Mouse (Mus musculus) heart, embryonic 13.5 days (tissue): ENCODE data around the gene Ankrd23. TPM values are rescaled to one million over a fixed set of nuclear protein-coding genes. Genes with fewer than 3 reads are reported as not detected.

ENCODE experiments used
- ATAC-seq: fragments of 200-750 bp; cut with Nextera tagmentation; 2 replicates; pipeline ENCODE4 v1.8.0; 2017; ENCODE audit warnings: moderate TSS enrichment; ENCODE audit not compliant: insufficient number of reproducible peaks, low FRiP score, low TSS enrichment; ENCODE audit errors: extremely low read depth
- H3K27ac ChIP-seq: fragments of 300-500 bp; sonication (generic); replicated peaks from 2 replicates; pipeline ENCODE4 v1.5.1; 2015; ENCODE audit warnings: moderate library complexity, mild to moderate bottlenecking, inconsistent platforms
- H3K27me3 ChIP-seq: fragments of 300-500 bp; sonication (generic); replicated peaks from 2 replicates; pipeline ENCODE4 v1.6.1; 2015; ENCODE audit warnings: mild to moderate bottlenecking, inconsistent platforms
- H3K36me3 ChIP-seq: fragments of 300-500 bp; sonication (generic); 2 replicates; pipeline ENCODE4 v1.6.1; 2015; ENCODE audit warnings: mild to moderate bottlenecking, inconsistent platforms
- H3K4me1 ChIP-seq: fragments of 300-500 bp; sonication (generic); 2 replicates; pipeline ENCODE4 v1.6.1; 2015; ENCODE audit warnings: inconsistent platforms
- H3K4me2 ChIP-seq: fragments of 300-500 bp; sonication (generic); 2 replicates; pipeline ENCODE4 v1.6.1; 2015; ENCODE audit warnings: inconsistent platforms, mild to moderate bottlenecking, moderate library complexity
- H3K4me3 ChIP-seq: fragments of 300-500 bp; sonication (generic); 2 replicates; pipeline ENCODE4 v1.5.1; 2015; ENCODE audit warnings: moderate library complexity, mild to moderate bottlenecking, inconsistent platforms
- H3K9ac ChIP-seq: fragments of 300-500 bp; sonication (generic); 2 replicates; pipeline ENCODE4 v1.6.1; 2015; ENCODE audit warnings: inconsistent platforms, mild to moderate bottlenecking, moderate library complexity
- H3K9me3 ChIP-seq: fragments of 300-500 bp; sonication (generic); 2 replicates; pipeline ENCODE4 v1.6.1; 2016; ENCODE audit warnings: inconsistent platforms
- WGBS: fragments of 180-500 bp; shearing (Covaris S2); methylation state at CpG from one replicate; pipeline ENCODE4 v1.1.7; 2015; ENCODE audit warnings: mixed read lengths; 5-methylcytosine and 5-hydroxymethylcytosine counted together
- polyA plus RNA-seq: library from polyadenylated mRNA; unstranded; fragments of >200 nt; fragmentation: Nextera tagmentation; extraction: Ambion mirVana; gene quantifications from 2 replicates; pipeline ENCODE4 v1.2.1, GENCODE M21; 2015

The Ankrd23 gene
- polyA plus RNA-seq, 1 experiment from 2014 or later = 17.7 TPM

DNA sequence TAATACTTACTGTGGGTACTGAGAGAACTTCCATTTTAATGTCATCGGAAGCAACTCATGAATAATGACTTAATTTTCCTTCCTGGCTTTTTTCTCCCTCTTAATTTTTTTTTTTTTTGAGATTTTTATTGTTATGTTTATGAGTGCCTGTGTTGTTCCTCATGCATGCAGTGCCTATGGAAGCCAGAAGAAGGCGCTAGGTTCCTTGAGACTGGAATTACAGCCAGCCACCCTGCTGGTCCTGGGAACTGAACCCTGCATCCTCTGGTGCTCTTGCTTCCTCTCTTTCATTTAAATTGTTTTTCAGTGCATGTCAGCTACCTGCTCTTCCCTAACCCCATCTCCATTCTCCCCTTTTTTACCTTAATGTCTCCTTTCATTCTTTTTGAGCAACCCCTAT is 23.0 kb downstream of the Ankrd23 start:
- H3K4me3 ChIP-seq = peak overlapping the region; percentile 72
- no peak for ATAC-seq
- H3K36me3 ChIP-seq = peaks cover 32% of the 10 kb centered on the region
- H3K4me1 ChIP-seq = peaks cover 50% of the 10 kb centered on the region
- H3K9ac ChIP-seq = peak overlapping the region; percentile 87
- WGBS = 62% methylated on average over 2 of the region's 2 CpGs
- H3K27me3 ChIP-seq = no peaks in the 10 kb centered on the region
- no peak overlapping the region for H3K27ac ChIP-seq
- H3K4me2 ChIP-seq = peak overlapping the region; percentile 96
- peaks cover 3% of the 10 kb centered on the region; the same call in 1 of the 2 replicates for H3K9me3 ChIP-seq

DNA sequence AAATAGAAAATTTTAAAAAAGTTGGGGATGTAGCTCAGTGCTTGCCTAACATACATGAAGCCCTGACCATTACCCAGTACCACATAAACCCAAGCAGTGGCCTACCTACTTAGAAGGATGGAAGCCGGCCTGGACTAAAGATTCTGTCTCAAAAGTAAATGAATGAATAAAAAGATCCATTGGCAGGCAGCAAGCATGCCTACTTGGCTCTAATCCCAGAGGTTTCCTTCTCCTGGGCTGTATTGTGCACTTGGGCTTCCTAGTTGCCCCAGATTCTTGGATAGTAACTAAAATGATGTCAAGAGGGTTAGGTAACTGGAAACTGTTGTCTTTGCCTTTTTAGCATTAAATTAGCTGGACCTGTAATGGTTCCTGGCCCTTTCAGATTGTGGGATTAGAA is 23.4 kb downstream of the Ankrd23 start:
- Histone ChIP-seq H3K4me3 (peak overlapping the region; percentile 72), H3K36me3 (peaks cover 28% of the 10 kb centered on the region), H3K4me1 (peaks cover 46% of the 10 kb centered on the region), H3K27ac (no peak overlapping the region), H3K9ac (peak overlapping the region; percentile 87), H3K4me2 (peak overlapping the region; percentile 96), H3K27me3 (no peaks in the 10 kb centered on the region), H3K9me3 (peaks cover 3% of the 10 kb centered on the region; the same call in 1 of the 2 replicates)
- no peak for ATAC-seq
- WGBS = 9% methylated on average over 1 of the region's 1 CpGs

DNA sequence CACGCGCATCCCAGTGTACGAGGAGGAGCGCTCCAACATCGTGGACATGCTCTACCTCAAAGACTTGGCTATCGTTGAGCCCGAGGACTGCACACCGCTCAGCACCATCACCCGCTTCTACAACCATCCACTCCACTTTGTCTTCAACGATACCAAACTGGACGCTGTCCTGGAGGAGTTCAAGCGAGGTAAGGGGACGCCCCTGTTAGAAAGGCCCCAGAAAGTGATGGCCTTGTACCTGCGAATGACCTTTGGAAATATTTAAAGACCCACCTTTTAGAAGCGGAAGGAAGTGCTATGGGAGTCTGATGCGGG is 23.8 kb downstream of the Ankrd23 start:
- Histone ChIP-seq H3K4me1 (peaks cover 42% of the 10 kb centered on the region), H3K27me3 (no peaks in the 10 kb centered on the region), H3K36me3 (peaks cover 24% of the 10 kb centered on the region), H3K4me2 (peak overlapping the region; percentile 96), H3K9me3 (peaks cover 3% of the 10 kb centered on the region; the same call in 1 of the 2 replicates), H3K4me3 (peak overlapping the region; percentile 72), H3K27ac (peak overlapping the region; percentile 95), H3K9ac (peak overlapping the region; percentile 87)
- 1% methylated on average over 16 of the region's 16 CpGs for WGBS
- no peak for ATAC-seq

- Histone ChIP-seq H3K9ac (peak overlapping the region; percentile 87), H3K36me3 (peaks cover 29% of the 10 kb centered on the region), H3K27me3 (no peaks in the 10 kb centered on the region), H3K4me3 (peak overlapping the region; percentile 72), H3K4me2 (peak overlapping the region; percentile 96), H3K4me1 (peaks cover 37% of the 10 kb centered on the region), H3K27ac (peak overlapping the region; percentile 95), H3K9me3 (peaks cover 3% of the 10 kb centered on the region; the same call in 1 of the 2 replicates)
- under 1% methylated on average over 117 of the region's 126 CpGs for WGBS
- peak; percentile 52 for ATAC-seq
These were observed 24.4 kb downstream of the Ankrd23 start for GRCm38 (mm10) chr1:36512089-36512965.

GRCm38 (mm10) chr1:36511289-36512021 is 25.2 kb downstream of the Ankrd23 start, which contains the start of gene Cnnm3:
TSS of gene Cnnm3 (plus strand) at chr1:36511867.
- Histone ChIP-seq H3K9me3 (peaks cover 3% of the 10 kb centered on the region; the same call in 1 of the 2 replicates), H3K27me3 (no peaks in the 10 kb centered on the region), H3K4me3 (peak within 1 kb of the TSS; percentile 72), H3K4me2 (peak within 1 kb of the TSS; percentile 96), H3K27ac (peak within 1 kb of the TSS; percentile 95), H3K9ac (peak within 1 kb of the TSS; percentile 87), H3K36me3 (peaks cover 27% of the 10 kb centered on the region), H3K4me1 (peaks cover 34% of the 10 kb centered on the region)
- ATAC-seq = peak; percentile 94
- WGBS = 1% methylated on average over 50 of the region's 51 CpGs

DNA sequence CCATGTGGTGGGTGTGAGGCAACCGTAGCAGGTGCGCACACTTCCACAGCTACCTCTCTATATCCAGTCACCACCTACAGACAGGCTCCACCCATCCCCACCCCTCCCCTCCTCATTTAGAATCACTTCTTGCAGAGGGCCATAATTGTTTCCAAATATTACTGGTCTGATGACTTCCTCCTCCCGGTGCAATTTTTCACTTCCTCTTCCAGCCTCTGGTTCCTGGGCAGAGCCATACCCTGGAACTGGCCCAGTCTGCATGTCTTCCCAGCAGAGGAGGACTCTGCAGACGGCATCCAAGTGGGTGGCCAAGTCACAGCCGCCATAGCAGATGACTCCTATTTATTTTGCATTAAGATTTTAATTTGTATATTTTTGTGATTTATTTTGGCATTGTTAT is 28.4 kb downstream of the Ankrd23 start:
- Histone ChIP-seq H3K4me1 (peaks cover 5% of the 10 kb centered on the region), H3K27ac (no peak overlapping the region), H3K9ac (no peak overlapping the region), H3K36me3 (peaks cover 23% of the 10 kb centered on the region), H3K9me3 (peaks cover 3% of the 10 kb centered on the region; the same call in 1 of the 2 replicates), H3K4me3 (no peak overlapping the region), H3K4me2 (no peak overlapping the region), H3K27me3 (no peaks in the 10 kb centered on the region)
- WGBS = 82% methylated on average over 5 of the region's 5 CpGs
- no peak for ATAC-seq

DNA sequence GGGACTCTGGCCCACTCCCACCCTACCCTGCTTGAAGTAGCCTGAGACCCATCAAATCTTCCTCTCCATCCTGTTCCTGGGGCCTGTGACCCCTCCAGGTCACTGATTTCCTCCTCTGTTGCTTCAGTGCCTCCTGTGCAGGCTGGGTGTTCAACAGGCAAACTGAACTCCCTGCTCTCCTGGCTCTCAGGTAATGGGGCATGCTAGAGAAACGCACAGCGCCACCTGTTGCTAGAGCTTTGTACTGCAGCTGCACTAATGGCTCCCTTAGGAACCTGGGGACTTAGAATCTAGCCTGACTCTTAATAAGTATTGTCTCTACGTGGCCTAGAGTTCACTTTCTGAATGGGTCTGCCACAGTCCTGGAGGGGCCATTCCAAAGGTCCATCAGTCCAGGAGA is 35.4 kb downstream of the Ankrd23 start:
- H3K4me3 ChIP-seq = no peak overlapping the region
- peaks cover 8% of the 10 kb centered on the region; the same call in 1 of the 2 replicates for H3K4me1 ChIP-seq
- no peak overlapping the region for H3K4me2 ChIP-seq
- no peaks in the 10 kb centered on the region for H3K9me3 ChIP-seq
- H3K27ac ChIP-seq = no peak overlapping the region
- ATAC-seq = no peak
- H3K9ac ChIP-seq = no peak overlapping the region
- peaks cover 40% of the 10 kb centered on the region for H3K36me3 ChIP-seq
- H3K27me3 ChIP-seq = no peaks in the 10 kb centered on the region
- WGBS = 5% methylated on average over 3 of the region's 3 CpGs

- ATAC-seq = no peak
- 66% methylated on average over 2 of the region's 2 CpGs for WGBS
- Histone ChIP-seq H3K36me3 (peaks cover 22% of the 10 kb centered on the region), H3K4me1 (peaks cover 12% of the 10 kb centered on the region), H3K4me3 (no peak overlapping the region), H3K4me2 (no peak overlapping the region), H3K9me3 (no peaks in the 10 kb centered on the region), H3K27ac (no peak overlapping the region), H3K9ac (no peak overlapping the region), H3K27me3 (no peaks in the 10 kb centered on the region)
These were observed 39.4 kb downstream of the Ankrd23 start for GRCm38 (mm10) chr1:36497312-36497711.

- peaks cover 22% of the 10 kb centered on the region for H3K36me3 ChIP-seq
- no peaks in the 10 kb centered on the region for H3K27me3 ChIP-seq
- peaks cover 17% of the 10 kb centered on the region for H3K4me1 ChIP-seq
- no peak for ATAC-seq
- no peak overlapping the region for H3K9ac ChIP-seq
- no peaks in the 10 kb centered on the region for H3K9me3 ChIP-seq
- no peak overlapping the region for H3K27ac ChIP-seq
- H3K4me2 ChIP-seq = no peak overlapping the region
- no peak overlapping the region for H3K4me3 ChIP-seq
- WGBS = 38% methylated on average over 2 of the region's 2 CpGs
These were observed 40.0 kb downstream of the Ankrd23 start for GRCm38 (mm10) chr1:36496719-36497118.

DNA sequence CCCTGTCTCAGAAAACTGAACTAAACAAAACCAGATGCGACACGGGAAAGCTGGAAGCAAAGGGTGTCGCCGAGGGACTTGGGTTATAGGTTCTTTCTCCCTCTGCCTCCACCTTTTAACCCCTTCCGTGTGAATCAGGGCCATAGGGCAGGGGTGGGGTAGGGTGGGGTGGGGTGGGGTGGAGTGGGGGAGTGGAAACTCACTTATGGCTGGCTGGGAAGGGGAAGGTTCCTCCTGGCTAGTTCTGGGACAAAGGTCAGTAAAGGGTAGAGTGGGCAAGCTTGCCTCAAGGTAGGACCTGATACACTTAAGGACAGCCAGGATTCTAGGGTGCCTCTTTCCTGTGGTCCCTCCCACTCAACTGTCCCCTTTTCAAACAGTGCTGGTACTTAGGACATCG is 43.4 kb downstream of the Ankrd23 start:
- Histone ChIP-seq H3K9me3 (no peaks in the 10 kb centered on the region), H3K27me3 (no peaks in the 10 kb centered on the region), H3K4me2 (no peak overlapping the region), H3K36me3 (peaks cover under 1% of the 10 kb centered on the region; the same call in 1 of the 2 replicates), H3K27ac (no peak overlapping the region), H3K4me1 (peaks cover 17% of the 10 kb centered on the region), H3K9ac (peak overlapping the region; percentile 71; the same call in 1 of the 2 replicates), H3K4me3 (no peak overlapping the region)
- 71% methylated on average over 6 of the region's 6 CpGs for WGBS
- ATAC-seq = no peak

GRCm38 (mm10) chr1:36492416-36493139 is 44.1 kb downstream of the Ankrd23 start:
- Histone ChIP-seq H3K36me3 (no peaks in the 10 kb centered on the region), H3K4me1 (peaks cover 17% of the 10 kb centered on the region), H3K4me3 (no peak overlapping the region), H3K4me2 (no peak overlapping the region), H3K27ac (0 out of 2 replicates have a peak overlapping the region, but pooled peaks have one; percentile 21), H3K9me3 (no peaks in the 10 kb centered on the region), H3K27me3 (no peaks in the 10 kb centered on the region), H3K9ac (peak overlapping the region; percentile 71)
- WGBS = 30% methylated on average over 9 of the region's 9 CpGs
- ATAC-seq = peak; percentile 59
